Mouse (Mus musculus): ENCODE results near the gene Nme2.

Nme2 gene

GRCm38 (mm10) chr11:93956159-93956558, at the start of gene Nme2:
TSS of gene Nme2 (minus strand) at chr11:93956259.
- peak; percentile 12 to 20 for DNase-seq

DNA sequence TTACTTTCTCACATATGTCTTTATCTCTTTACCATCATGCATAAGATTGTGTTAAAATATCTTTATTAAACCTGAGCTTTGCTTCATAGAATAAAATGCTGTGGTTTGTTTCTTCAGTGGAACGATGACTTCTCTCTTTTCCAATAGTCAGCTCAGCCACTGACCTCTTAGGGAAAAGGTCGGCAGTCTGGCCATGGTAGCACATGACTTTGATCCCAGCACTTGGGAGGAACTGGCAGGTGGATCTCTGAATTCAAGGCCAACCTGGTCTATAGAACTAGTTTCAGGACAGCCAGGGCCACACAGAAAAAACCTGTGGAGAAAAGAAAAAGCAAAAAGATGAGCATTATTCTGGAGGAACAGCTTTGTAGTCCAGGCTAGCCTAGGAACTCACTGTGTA, 47.3 kb upstream of the Nme2 start:
- no peak for DNase-seq

DNA sequence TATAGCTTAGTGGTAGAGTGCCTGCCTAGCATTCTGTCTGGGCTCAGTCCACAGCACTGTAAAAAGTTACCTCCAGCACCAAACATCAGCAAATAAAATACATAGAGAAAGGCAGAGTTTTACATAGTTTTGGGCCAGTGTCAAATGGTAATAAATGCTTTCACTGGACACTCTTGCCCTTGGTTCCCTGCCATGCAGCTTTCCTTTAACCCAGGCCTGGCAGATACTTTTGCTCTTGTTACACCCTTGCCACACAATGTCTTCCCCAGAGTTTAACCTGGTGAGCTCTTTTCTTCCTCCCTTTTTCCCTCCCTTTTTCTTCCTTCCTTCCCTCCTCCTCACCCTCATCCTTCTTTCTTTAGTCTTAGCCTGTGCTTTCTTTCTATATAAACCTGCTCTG, 43.2 kb upstream of the Nme2 start:
- no peak for DNase-seq

DNA sequence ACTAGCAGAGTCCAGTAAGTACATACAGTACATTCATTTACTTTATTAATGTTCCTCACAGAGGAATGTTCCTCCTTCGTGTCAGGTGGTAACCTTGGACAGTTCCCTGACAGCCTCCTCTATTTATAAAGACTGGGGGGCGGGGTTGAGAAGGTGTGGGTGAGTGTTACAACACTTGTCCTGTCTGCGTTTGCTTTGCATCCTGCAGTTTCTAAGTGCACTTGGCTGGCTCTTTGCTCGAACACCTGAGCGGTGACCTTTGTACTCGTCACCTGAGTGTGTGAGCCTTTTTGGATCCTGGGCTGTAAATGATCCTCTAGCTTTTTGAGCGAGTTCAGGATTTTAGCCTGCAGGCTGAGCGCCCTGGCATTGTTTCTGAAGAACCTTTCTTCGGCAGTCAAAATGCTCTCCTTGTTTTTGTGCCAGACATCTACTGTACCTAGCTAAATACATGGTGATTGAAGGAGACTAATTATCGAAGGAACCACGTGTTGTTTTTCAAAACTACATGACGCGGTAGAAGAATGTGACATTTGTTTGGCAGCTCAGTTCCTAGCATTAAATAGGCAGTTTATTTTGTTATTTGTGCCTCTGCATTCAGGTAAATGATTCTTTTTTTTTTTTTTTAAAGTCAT, 41.2 kb upstream of the Nme2 start:
- peak; percentile 4 to 11 for DNase-seq

DNA sequence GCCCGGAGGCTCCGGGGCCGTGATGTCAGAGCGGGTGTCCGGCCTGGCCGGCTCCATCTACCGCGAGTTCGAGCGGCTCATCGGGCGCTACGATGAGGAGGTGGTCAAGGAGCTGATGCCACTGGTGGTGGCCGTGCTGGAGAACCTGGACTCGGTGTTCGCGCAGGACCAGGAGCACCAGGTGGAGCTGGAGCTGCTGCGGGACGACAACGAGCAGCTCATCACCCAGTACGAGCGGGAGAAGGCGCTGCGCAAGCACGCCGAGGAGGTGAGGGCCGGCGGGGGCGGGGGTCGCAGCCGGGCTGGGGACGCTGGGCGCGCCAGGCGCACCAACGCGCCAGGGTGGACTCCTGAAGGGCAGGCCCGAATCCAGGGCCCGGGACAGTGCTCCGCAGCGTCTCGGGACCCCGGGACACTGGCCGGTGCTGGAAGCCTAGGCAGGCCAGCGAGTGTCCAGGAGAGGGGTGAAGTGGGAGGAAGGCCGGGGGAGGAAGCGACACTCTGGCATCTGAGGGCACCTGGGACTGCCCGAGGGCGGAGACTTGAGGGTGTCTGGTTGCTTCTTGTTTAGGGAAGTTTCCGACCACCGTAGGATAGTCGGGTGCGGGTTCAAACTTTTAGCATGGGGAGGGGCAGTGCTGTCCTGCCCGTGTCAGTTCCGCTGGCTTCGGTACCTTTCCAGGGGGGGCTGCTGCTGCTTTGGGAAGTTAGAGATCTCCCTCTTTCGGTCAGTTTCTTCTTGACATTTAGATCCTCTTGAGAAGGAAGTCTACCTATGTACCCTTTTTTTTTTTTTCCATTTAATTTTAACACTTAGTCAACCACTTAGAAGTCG, 40.5 kb upstream of the Nme2 start:
- peak in 1 of 2 experiments; percentile 55 for DNase-seq

- DNase-seq: peak; percentile 89 to 94
These were observed 39.8 kb upstream of the Nme2 start, which contains the start of gene Spag9 for GRCm38 (mm10) chr11:93995720-93996305. TSS of gene Spag9 (plus strand) at chr11:93996091.

- DNase-seq: peak; percentile 67 to 72
These were observed 39.2 kb upstream of the Nme2 start for GRCm38 (mm10) chr11:93995111-93995719.

DNA sequence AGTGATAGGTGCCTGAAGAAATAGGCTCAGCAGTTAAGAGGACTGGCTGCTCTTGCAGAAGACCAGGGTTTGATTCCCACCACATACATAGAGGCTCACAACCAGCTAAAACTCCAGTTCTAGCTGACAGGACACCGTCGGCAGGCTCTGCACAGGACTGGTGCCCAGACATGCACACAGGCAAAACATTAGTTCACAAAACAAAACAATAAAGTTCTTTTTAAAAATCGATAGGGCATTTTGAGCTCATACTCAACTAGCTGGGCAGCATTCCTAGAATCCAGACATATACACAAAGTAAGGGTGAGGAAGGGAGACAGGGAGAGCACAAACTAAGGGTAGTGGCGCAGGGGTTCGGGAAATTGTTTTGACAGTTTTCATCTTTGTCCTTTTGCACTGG, 38.5 kb upstream of the Nme2 start:
- peak in 1 of 2 experiments; percentile 10 for DNase-seq

DNA sequence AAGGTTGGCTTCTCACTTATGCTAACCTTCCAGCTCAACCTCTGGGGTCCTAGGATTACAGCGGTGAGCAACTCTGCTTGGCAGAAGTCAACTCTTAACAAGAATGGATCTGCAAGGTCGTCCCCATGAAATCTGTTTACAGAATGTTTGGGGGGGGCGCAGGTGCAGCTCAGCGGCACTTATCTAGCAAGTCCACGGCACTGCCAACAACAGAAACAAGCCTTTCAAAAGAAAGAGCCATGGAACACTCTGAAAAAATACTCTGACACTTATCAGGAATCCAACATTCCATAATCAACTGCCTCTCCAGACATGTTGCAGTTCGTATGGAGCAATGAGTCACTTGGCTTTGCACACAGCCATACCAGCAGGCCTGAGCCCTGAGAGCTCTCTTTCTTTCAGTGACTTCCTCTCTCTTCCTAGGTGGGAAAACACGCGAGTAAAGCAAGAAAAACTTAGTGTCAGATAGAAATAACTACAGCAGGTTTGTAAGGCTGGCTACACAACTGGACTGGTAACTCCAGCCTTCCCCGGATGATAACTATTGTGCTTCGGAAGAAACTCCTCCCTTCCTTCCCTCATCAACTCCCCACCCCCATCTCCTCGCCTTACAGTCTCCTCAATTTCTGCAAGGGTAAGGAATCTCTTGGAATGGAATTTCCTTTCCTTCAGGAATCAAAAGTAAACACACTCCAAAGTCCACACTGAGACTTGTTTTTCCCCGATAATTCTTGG, 32.4 kb upstream of the Nme2 start:
- no peak for DNase-seq

DNA sequence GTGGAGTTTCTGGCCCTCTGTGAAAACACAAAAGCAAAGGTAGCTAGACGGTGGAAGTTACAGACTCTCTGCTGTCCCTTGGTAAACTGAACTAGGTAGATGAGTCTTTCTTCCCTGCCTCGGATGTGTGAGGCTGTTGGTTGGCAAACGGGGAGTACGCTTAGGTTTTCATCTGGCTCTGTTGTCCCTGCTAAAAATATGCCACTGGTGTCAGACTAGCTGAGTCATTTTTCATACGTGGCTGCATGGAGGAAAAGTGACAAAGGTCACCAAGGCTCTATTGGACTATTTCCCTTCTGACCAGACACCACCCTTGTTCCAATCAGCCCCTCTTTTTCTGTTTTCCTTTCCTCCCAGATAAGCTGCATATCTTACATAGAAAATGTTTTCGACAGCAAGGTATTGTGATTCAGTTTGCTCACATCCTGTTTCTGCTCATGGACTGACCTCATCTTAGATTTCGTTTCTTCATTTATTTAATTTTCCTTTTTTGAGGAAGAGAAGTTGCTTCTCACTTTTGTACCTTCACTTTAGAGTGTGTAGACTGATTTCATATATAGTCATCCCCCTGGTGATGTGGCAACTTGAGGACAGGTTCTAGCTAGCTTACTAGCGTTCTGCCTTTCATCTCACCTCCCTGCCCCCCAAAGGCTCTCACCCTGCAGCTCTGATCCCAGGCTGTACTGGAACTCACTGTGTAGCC, 31.7 kb upstream of the Nme2 start:
- no peak for DNase-seq

- DNase-seq: no peak
These were observed 31.0 kb upstream of the Nme2 start for GRCm38 (mm10) chr11:93987026-93987425.

DNA sequence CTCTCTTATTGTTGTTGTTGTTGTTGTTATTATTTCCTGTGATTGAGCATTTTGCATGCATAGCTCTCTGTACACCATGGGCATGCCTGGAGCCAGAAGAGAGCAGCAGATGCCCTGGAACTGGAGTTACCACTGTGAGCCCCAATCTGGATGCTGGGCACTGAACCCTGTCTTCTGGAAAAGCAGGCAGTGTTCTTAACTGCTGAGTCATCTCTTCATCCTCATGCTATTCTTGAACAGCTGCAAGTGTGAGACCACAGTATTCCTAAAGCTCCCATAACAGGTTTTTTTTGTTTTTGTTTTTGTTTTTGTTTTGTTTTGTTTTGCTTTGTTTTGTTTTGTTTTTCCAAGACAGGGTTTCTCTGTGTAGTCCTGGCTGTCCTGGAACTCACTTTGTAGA, 30.2 kb upstream of the Nme2 start:
- DNase-seq: no peak

DNA sequence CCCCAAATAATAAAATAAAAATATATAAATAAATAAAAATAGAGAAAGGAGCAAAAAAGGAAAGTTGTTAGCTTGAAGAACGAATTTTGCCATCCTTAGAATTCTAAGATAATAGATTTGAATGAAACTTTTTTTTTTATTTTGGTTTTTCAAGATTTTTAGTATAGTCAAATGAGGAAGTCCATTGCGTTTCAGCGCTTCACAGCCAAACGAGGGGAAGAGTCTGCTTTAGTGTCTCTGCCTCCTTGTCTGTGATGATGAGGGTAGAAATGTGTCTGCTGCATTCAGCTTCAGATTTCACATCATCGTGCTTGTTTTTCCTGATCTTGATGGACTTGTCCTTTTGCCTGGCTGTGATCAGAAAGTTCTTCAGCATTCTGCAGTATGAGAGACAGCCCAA, 29.2 kb upstream of the Nme2 start:
- no peak for DNase-seq

DNA sequence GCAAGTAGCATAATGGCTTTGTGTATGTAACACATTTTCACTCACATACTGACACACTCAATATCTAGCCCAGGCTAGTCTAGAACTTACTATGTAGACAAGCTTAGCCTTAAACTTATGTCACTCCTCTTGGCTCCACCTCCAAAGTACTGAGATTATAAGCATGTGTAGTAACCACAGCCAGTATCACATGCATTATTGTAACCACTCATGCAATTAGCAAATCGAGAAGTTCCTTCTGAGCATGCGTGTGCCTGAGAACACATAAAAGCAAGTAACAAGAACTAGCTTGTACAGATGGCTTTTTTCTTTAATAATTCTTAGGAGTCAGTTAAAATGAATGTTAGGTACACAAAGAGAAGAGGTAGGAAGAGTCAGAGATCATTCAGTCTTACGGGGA, 28.6 kb upstream of the Nme2 start:
- no peak for DNase-seq

DNA sequence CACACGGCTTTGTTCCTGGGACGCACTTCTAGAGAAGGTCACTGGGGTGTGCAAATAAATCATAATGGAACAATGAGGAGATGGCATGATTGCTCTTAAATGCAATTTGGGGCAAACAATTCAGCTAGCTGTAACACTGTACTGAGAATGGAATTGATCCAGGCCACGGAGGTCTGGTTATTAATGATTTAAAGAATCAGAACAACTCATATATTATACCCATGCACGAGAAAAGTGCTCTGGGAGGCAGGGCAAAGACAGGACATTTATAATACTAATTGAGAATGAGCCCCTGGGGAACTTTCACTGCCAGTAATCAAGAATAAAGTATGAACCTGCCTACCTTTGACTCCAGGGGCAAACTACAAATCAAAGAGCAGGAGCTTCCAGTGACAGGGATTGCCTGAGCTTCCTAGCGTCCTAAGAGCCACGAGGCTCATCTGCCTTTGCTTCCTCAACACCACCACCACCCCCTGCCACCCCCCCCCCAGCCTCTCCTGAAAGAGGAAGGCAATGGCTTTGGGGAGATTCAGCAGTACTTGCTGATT, 23.5 kb upstream of the Nme2 start:
- no peak for DNase-seq

DNA sequence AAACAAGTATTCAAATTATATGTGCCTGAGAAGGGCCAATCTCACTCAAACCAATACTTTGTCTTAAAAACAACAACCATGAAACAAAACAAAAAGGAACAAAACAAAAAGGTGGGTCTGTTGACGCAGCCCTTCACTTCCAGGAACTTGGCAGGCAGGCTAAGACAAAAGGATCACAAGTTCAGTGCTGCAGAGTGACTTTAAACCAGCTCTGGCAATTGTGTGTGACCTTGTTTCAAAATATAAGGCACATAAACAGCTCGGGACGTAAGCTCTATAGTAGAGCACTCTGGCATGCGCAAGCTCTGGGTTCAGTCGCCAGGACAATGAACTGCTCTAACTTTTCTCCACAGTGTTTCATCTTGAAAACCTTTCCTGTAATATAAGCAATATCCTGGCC, 16.9 kb upstream of the Nme2 start:
- no peak for DNase-seq

DNA sequence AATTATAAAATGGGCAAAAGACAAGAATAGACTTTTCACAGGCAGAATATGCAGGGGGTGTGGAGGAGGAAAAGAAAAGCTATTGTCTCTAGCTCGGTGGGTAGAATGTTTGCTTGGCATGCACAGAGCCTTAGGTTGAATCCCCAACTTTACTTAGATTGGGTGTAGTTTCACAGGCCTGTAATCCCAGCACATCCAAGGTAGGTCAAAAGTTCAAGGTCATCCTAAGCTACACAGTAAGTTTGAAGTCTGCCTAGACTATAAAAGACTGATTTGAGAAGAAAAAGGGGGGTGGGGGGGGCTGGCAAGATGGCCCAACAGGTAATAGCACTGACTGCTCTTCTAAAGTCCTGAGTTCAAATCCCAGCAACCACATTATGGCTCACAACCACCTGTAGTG, 13.7 kb upstream of the Nme2 start:
- DNase-seq: no peak

- DNase-seq: no peak
These were observed 13.1 kb upstream of the Nme2 start for GRCm38 (mm10) chr11:93969171-93969570.

DNA sequence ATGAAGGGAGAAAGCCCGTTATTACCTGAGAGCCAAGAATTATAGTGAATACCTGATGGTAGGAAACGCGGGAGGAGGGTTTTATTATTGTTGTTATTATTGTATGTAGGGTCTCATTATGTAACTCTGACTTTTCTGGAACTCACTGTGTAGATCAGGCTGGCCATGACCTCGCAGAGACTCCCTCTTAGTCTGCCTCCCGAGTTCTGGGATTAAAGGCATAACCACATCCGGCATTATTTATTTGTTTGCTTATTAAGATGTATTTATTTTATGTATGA, 12.7 kb upstream of the Nme2 start:
- DNase-seq: no peak

GRCm38 (mm10) chr11:93968005-93968847, 12.2 kb upstream of the Nme2 start, which contains the start of the genes Gm20390 and Nme1:
TSS of gene Gm20390 (minus strand) at chr11:93968293.
TSS of gene Nme1 (minus strand) at chr11:93968521.
- DNase-seq: peak; percentile 97 to 99

GRCm38 (mm10) chr11:93967381-93967780, 11.3 kb upstream of the Nme2 start:
- DNase-seq: peak in 1 of 2 experiments; percentile 8
